Mouse (Mus musculus) stomach, embryonic 15.5 days (tissue): ENCODE data around the gene Ulk2. TPM values are rescaled to one million over a fixed set of nuclear protein-coding genes. Genes with fewer than 3 reads are reported as not detected.
"Not testable (repeated sequence)": the region's sequence is repeated elsewhere in the genome, so short reads cannot be mapped to it uniquely, and the experiment has no call there.

Experiments used
- ATAC-seq: fragments of 200-750 bp; cut with Nextera tagmentation; 2 replicates; pipeline ENCODE4 v1.8.0; 2017; ENCODE audit warnings: low read depth, moderate number of reproducible peaks, moderate TSS enrichment; ENCODE audit not compliant: insufficient read depth, low FRiP score
- H3K27ac ChIP-seq: fragments of 300-500 bp; sonication (generic); 2 replicates; pipeline ENCODE4 v1.5.1; 2015; ENCODE audit warnings: mild to moderate bottlenecking, inconsistent platforms
- H3K27me3 ChIP-seq: fragments of 300-500 bp; sonication (generic); replicated peaks from 2 replicates; pipeline ENCODE4 v1.6.1; 2015; ENCODE audit warnings: inconsistent platforms
- H3K36me3 ChIP-seq: fragments of 300-500 bp; sonication (generic); 2 replicates; pipeline ENCODE4 v1.6.1; 2015; ENCODE audit warnings: inconsistent platforms
- H3K4me1 ChIP-seq: fragments of 300-500 bp; sonication (generic); 2 replicates; pipeline ENCODE4 v1.6.1; 2015; ENCODE audit warnings: inconsistent platforms
- H3K4me2 ChIP-seq: fragments of 300-500 bp; sonication (generic); 2 replicates; pipeline ENCODE4 v1.6.1; 2015; ENCODE audit warnings: mild to moderate bottlenecking, inconsistent platforms
- H3K4me3 ChIP-seq: fragments of 300-500 bp; sonication (generic); replicated peaks from 2 replicates; pipeline ENCODE4 v1.5.1; 2015; ENCODE audit warnings: inconsistent platforms
- H3K9ac ChIP-seq: fragments of 300-500 bp; sonication (generic); 2 replicates; pipeline ENCODE4 v1.6.1; 2015; ENCODE audit warnings: inconsistent platforms
- H3K9me3 ChIP-seq: fragments of 300-500 bp; sonication (generic); 2 replicates; pipeline ENCODE4 v1.6.1; 2016; ENCODE audit warnings: inconsistent platforms
- WGBS: fragments of 180-500 bp; shearing (Covaris S2); methylation state at CpG from one replicate; pipeline ENCODE4 v1.1.7; 2015; 5-methylcytosine and 5-hydroxymethylcytosine counted together
- polyA plus RNA-seq: library from polyadenylated mRNA; unstranded; fragments of >200 nt; fragmentation: Nextera tagmentation; extraction: Ambion mirVana; gene quantifications from 2 replicates; pipeline ENCODE4 v1.2.1, GENCODE M21; 2015

Gene Ulk2
- polyA plus RNA-seq, 1 experiment from 2014 or later, result 10.7 TPM

GRCm38 (mm10) chr11:61840663-61841062 lies 14.2 kb downstream of the Ulk2 start:
- WGBS, result 75% methylated on average over 3 of the region's 3 CpGs
- peaks cover 13% of the 10 kb centered on the region for H3K36me3 ChIP-seq

GRCm38 (mm10) chr11:61839940-61840339 lies 14.9 kb downstream of the Ulk2 start:
- Histone ChIP-seq H3K9me3 (no peaks in the 10 kb centered on the region), H3K27ac (no peak overlapping the region), H3K4me3 (no peak overlapping the region), H3K9ac (no peak overlapping the region), H3K27me3 (no peaks in the 10 kb centered on the region), H3K4me1 (no peaks in the 10 kb centered on the region), H3K36me3 (peaks cover 13% of the 10 kb centered on the region), H3K4me2 (no peak overlapping the region)
- no peak for ATAC-seq

More at GRCm38 (mm10) chr11:61840663-61841062, 14.2 kb downstream of the Ulk2 start:
- H3K27ac ChIP-seq, H3K4me2 ChIP-seq, ATAC-seq, H3K27me3 ChIP-seq, H3K4me3 ChIP-seq, H3K9me3 ChIP-seq, H3K4me1 ChIP-seq, H3K9ac ChIP-seq: not testable (repeated sequence)

DNA sequence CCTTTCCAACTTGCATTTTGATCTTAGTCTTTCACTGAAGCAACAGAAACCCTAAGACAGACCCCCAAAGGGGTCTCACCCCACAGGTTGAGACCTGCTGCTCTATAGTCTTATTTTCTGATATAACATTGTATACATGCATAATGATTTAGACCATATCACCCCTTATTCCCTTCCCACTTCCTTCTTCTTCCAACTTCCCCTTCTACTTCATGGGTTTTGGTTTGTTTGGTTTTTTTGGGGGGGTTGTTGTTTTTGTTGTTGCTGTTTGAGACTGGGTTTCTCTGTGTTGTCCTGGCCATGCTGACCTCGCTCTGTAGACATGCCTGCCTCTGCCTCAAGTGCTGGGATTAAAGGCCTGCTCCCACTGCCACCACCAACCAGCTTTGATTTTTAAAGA lies 15.7 kb downstream of the Ulk2 start:
- peaks cover 13% of the 10 kb centered on the region for H3K36me3 ChIP-seq
- no peaks in the 10 kb centered on the region for H3K4me1 ChIP-seq
- no peak overlapping the region for H3K27ac ChIP-seq
- no peak overlapping the region for H3K4me2 ChIP-seq
- 83% methylated on average over 1 of the region's 1 CpGs for WGBS
- no peaks in the 10 kb centered on the region for H3K27me3 ChIP-seq
- no peak overlapping the region for H3K4me3 ChIP-seq
- no peak for ATAC-seq
- no peaks in the 10 kb centered on the region for H3K9me3 ChIP-seq
- H3K9ac ChIP-seq, result no peak overlapping the region

DNA sequence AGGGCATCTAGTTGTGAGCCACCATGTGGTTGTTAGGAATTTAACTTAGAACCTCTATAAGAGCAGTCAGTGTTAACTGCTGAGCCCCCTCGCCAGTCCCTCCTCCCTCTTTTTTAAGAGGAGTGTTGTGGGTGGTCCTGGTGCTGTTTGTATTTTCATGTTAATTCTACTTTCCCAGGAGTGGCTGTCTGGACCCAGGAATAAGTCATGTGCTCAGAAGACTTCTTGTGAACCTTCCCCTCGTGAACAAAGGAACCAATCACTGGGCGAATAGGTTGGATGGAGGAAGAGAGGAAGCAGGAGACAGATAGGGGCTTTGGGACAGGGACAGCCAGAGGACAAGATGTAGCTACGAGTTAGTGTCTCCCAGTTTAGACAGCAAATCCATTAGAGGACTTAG lies 45.1 kb downstream of the Ulk2 start:
- H3K9ac ChIP-seq, result no peak overlapping the region
- H3K4me2 ChIP-seq, result no peak overlapping the region
- H3K36me3 ChIP-seq, result peaks cover 16% of the 10 kb centered on the region
- no peak overlapping the region for H3K4me3 ChIP-seq
- no peak for ATAC-seq
- no peaks in the 10 kb centered on the region for H3K27me3 ChIP-seq
- H3K4me1 ChIP-seq, result no peaks in the 10 kb centered on the region
- no peaks in the 10 kb centered on the region for H3K9me3 ChIP-seq
- H3K27ac ChIP-seq, result no peak overlapping the region
- WGBS, result 57% methylated on average over 4 of the region's 4 CpGs

DNA sequence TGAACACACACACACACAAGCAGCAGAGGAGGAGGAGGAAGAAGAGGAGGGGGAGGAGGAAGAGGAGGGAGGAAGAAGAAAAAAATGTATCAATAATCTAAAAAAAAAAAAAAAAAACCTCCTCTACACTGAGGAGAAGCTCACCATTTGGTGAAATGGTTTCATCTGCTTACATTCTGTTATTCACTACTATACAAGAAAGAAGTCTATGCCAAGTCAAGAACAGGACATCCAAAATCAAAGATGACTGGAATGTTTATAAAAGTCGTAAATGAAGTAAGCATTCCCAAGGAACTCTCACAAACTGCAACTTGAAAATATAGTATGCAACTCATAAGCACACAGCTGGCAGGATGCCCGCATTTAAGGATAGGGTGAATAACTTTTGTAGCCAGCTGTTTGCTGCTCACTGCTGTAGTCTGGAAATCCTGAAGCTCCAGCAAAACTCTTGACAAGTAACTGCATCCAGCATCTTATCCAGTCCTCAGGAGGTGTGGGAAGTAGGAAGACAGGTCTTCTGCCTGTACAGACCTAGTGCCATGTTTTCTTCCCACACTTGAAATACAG lies 46.2 kb downstream of the Ulk2 start:
- Histone ChIP-seq H3K27me3 (no peaks in the 10 kb centered on the region), H3K4me3 (no peak overlapping the region), H3K4me2 (no peak overlapping the region), H3K4me1 (no peaks in the 10 kb centered on the region), H3K9me3 (no peaks in the 10 kb centered on the region), H3K9ac (no peak overlapping the region), H3K36me3 (peaks cover 16% of the 10 kb centered on the region), H3K27ac (no peak overlapping the region)
- 72% methylated on average over 2 of the region's 2 CpGs for WGBS
- ATAC-seq, result no peak

GRCm38 (mm10) chr11:61793441-61793840 lies 61.4 kb downstream of the Ulk2 start:
- H3K27me3 ChIP-seq, result no peaks in the 10 kb centered on the region
- no peaks in the 10 kb centered on the region for H3K9me3 ChIP-seq
- 0 out of 2 replicates have a peak, but pooled peaks cover 6% of the 10 kb centered on the region for H3K36me3 ChIP-seq
- 67% methylated on average over 1 of the region's 1 CpGs for WGBS
- no peak overlapping the region for H3K27ac ChIP-seq
- no peak overlapping the region for H3K4me2 ChIP-seq
- H3K9ac ChIP-seq, result no peak overlapping the region
- H3K4me1 ChIP-seq, result no peaks in the 10 kb centered on the region
- no peak overlapping the region for H3K4me3 ChIP-seq
- no peak for ATAC-seq

DNA sequence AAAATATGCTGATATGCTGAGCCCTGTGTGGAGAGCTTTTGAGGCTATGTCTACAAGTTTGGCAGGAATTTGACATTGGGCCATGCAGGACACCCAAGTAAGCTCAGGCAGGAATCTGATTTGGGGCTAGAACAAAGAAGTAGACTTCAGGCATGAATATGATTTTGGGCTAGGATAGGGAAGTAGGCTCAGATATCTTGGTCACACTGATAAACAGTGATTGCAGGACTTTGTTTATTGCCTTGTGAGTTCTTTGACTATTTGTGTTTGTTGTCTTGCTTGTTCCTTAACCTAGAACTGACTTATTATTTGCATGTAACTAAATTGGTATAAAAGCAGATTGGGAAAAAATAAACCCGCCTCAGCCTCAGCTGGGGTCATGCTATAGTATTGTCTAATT lies 66.3 kb downstream of the Ulk2 start:
- no peak for ATAC-seq
- H3K36me3 ChIP-seq, result peaks cover 17% of the 10 kb centered on the region; the same call in 1 of the 2 replicates
- WGBS, result 97% methylated on average over 1 of the region's 1 CpGs

DNA sequence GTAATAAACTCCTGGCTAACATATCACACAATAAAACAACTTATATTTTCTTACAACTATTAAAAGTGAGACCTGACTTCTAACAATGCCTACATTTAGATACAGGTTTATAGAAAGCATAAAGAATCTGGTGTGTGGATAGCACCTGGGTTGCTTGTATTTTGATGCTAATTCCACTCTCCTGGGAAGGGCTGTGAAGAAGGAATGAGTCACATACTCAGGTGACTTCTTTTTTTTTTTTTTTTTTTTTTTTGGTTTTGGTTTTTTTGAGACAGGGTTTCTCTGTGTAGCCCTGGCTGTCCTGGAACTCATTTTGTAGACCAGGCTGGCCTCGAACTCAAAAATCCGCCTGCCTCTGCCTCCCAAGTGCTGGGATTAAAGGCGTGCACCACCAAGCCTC lies 72.3 kb downstream of the Ulk2 start:
- ATAC-seq, result not testable (repeated sequence)
- peaks cover 14% of the 10 kb centered on the region for H3K36me3 ChIP-seq

More for the DNA sequence above, 66.3 kb downstream of the Ulk2 start:
- Histone ChIP-seq H3K9me3 (no peaks in the 10 kb centered on the region), H3K27ac (no peak overlapping the region), H3K4me3 (no peak overlapping the region), H3K4me1 (no peaks in the 10 kb centered on the region), H3K27me3 (no peaks in the 10 kb centered on the region), H3K4me2 (no peak overlapping the region), H3K9ac (no peak overlapping the region)

DNA sequence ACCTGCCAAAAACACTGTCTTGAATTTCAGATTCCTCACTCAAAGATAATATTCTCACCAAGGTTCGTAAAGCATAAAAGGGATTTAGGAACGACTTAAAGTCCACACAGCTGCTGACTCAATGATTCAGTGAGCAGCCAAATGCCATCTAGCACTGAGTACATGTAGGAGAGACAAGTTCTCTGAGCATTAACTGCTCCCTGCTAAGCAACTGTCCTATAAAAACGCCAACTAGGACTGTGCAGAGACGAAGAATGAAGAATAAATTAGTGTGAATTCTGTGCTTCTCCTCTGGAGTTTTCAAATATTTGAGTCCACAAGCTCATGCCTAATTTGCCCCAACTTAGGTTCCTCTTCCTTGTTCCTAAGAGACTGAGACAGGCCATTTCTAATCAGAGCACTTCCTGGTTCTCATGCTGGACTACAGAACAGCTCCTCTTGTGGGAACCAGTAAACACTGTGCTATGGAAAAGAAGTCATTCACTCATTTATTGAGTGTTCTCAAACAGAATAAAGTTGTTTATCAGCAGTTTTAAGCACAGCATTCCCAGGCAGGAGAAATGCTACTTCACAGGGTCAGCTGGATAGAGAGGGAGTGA lies 80.2 kb downstream of the Ulk2 start:
- Histone ChIP-seq H3K4me1 (no peaks in the 10 kb centered on the region), H3K9me3 (no peaks in the 10 kb centered on the region), H3K27ac (no peak overlapping the region), H3K27me3 (no peaks in the 10 kb centered on the region), H3K4me3 (no peak overlapping the region), H3K4me2 (no peak overlapping the region), H3K36me3 (peaks cover 6% of the 10 kb centered on the region; the same call in 1 of the 2 replicates), H3K9ac (no peak overlapping the region)
- 82% methylated on average over 4 of the region's 4 CpGs for WGBS
- ATAC-seq, result no peak

More for the DNA sequence above, 72.3 kb downstream of the Ulk2 start:
- not testable (repeated sequence) for H3K9me3 ChIP-seq, H3K27ac ChIP-seq, H3K4me1 ChIP-seq, H3K27me3 ChIP-seq, H3K4me3 ChIP-seq, H3K4me2 ChIP-seq, H3K9ac ChIP-seq
- 97% methylated on average over 3 of the region's 3 CpGs for WGBS

DNA sequence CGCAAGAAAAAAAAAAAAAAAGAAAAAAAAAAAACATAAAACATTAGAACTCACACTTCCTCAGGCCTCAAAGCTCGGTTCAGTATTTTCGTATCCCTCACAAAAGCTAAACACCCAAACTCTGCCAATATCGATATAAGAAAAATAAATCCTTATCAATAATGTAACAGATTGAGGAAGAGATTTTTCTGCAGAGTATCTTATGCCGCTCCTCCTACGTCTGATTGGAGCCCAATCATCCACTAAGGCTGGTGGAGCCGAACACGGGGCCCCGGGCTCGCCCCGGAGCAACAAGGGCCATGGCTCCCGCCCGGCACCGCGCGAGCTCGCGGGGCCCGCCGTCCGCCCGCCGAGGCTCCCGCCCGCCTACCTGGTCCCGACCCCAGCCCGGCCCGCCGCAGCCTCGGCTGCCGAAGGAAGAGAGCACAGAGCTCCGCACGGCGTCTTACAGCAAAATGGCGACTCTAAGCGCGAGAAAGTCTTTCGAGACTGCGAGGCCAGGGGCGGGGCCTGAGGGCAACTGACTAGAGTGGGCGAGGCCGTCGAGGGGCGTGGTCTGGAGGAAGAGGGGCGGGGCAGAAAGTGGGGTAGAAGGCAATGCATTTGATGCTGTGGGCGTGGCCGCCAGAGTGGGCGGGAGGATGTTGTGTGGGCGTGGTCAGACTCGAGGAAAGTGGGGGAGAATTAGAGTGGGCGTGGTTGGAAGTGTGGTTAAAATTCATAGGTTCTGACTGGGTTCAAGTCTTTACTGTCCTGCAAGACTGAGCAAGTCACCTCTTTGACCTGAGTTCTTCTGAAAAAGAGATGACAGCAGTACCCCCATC lies 93.1 kb downstream of the Ulk2 start, which contains the start of gene Prpsap2:
Prpsap2 (minus strand) TSS at position 505 of the 824 bp plus-strand sequence.
- H3K36me3 ChIP-seq, result 0 out of 2 replicates have a peak, but pooled peaks cover 2% of the 10 kb centered on the region
- under 1% methylated on average over 51 of the region's 51 CpGs for WGBS
- peak; percentile 93 for ATAC-seq
- peaks cover 7% of the 10 kb centered on the region; the same call in 1 of the 2 replicates for H3K4me1 ChIP-seq
- no peaks in the 10 kb centered on the region for H3K9me3 ChIP-seq
- H3K27ac ChIP-seq, result peak within 1 kb of the TSS; percentile 91
- H3K27me3 ChIP-seq, result no peaks in the 10 kb centered on the region
- H3K4me2 ChIP-seq, result peak within 1 kb of the TSS; percentile 52
- H3K4me3 ChIP-seq, result peak within 1 kb of the TSS; percentile 68
- peak within 1 kb of the TSS; percentile 65 for H3K9ac ChIP-seq

DNA sequence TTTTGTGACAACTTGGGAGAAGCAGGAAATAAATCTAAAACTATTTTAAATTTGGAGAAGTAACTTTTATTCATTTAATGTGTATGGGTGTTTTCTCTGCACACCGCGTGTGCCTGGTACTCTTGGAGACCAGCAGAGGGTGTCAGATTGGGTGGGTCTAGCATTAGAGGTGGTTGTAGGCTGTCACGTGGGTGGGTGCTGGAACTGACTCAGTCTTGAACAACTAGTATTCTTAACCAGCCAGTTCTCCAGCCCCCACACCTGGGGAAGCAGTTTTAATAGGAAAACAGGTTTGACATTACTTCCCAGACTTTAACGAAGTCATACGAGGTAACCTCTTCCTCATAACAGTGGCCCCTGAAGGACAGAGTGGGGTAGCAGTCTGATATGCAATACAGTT lies 94.4 kb downstream of the Ulk2 start:
- 0 out of 2 replicates have a peak, but pooled peaks cover 2% of the 10 kb centered on the region for H3K36me3 ChIP-seq
- H3K4me3 ChIP-seq, result peak overlapping the region; percentile 68; the same call in 1 of the 2 replicates
- no peak overlapping the region for H3K27ac ChIP-seq
- 69% methylated on average over 5 of the region's 5 CpGs for WGBS
- H3K27me3 ChIP-seq, result no peaks in the 10 kb centered on the region
- no peak for ATAC-seq
- H3K4me2 ChIP-seq, result peak overlapping the region; percentile 52
- no peaks in the 10 kb centered on the region for H3K9me3 ChIP-seq
- H3K4me1 ChIP-seq, result peaks cover 7% of the 10 kb centered on the region; the same call in 1 of the 2 replicates
- H3K9ac ChIP-seq, result no peak overlapping the region

DNA sequence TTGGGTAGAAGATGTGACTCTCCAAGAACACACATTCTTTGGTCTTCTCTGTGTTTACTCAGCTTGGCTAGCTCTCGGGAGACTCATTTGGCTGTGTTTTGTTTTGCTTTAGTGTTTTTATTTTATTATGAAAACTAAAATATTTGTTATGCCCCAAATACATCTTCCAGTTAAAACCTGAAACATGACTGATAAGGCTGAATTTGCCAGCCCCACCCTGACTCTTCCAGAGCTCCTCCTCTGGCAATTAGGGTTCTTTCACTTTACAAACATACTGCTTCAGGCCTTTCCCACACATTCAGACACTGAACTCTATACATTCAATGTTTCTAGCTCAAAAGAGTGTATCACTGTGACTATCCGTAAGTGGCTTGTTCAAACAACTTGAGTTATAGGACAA lies 97.7 kb downstream of the Ulk2 start:
- ATAC-seq, result no peak
- no peak overlapping the region for H3K4me2 ChIP-seq
- WGBS, result 73% methylated on average over 2 of the region's 2 CpGs
- H3K4me3 ChIP-seq, result no peak overlapping the region
- no peak overlapping the region for H3K9ac ChIP-seq
- no peak overlapping the region for H3K27ac ChIP-seq
- H3K27me3 ChIP-seq, result no peaks in the 10 kb centered on the region
- peaks cover 6% of the 10 kb centered on the region; the same call in 1 of the 2 replicates for H3K36me3 ChIP-seq
- no peaks in the 10 kb centered on the region for H3K9me3 ChIP-seq
- peaks cover 7% of the 10 kb centered on the region; the same call in 1 of the 2 replicates for H3K4me1 ChIP-seq
